Mouse (Mus musculus) bone marrow, adult 2 months (tissue): Measurements from ENCODE around the gene Auts2. TPM values are rescaled to one million over a fixed set of nuclear protein-coding genes. Genes with fewer than 3 reads are reported as not detected.

Experiments used
- H3K27ac ChIP-seq: fragments of 200-500 bp; 2 replicates; pipeline ENCODE4 v1.5.1; 2012; ENCODE audit warnings: low read depth, mild to moderate bottlenecking, control low read depth, inconsistent platforms, low read length; ENCODE audit not compliant: control insufficient read depth, poor library complexity, insufficient read depth
- H3K4me1 ChIP-seq: fragments of 200-500 bp; 2 replicates; pipeline ENCODE4 v1.6.1; 2011; ENCODE audit warnings: low read length; ENCODE audit not compliant: control insufficient read depth, insufficient read depth
- H3K4me3 ChIP-seq: fragments of 200-500 bp; replicated peaks from 2 replicates; pipeline ENCODE3; 2011; ENCODE audit warnings: mild to moderate bottlenecking, low read depth, low read length, control low read depth; ENCODE audit not compliant: control insufficient read depth
- CTCF ChIP-seq: fragments of 200-500 bp; IDR thresholded peaks from 2 replicates; pipeline ENCODE4 v1.5.1; 2011; ENCODE audit warnings: low read length, control low read depth; ENCODE audit not compliant: control insufficient read depth, insufficient read depth
- POLR2A ChIP-seq: fragments of 200-500 bp; IDR thresholded peaks from 2 replicates; pipeline ENCODE4 v1.6.1; 2011; ENCODE audit warnings: low read depth, mild to moderate bottlenecking, control low read depth, low read length, borderline replicate concordance; ENCODE audit not compliant: control insufficient read depth
- WGBS: fragments of 180-500 bp; shearing (Covaris S2); methylation state at CpG from one replicate; pipeline ENCODE4 v1.1.7; 2018; 5-methylcytosine and 5-hydroxymethylcytosine counted together
- polyA plus RNA-seq: library from polyadenylated mRNA; stranded (reverse); fragments of >200 nt; gene quantifications from 2 replicates; pipeline ENCODE4 v1.2.4, GENCODE M21; 2011; ENCODE audit warnings: low replicate concordance; ENCODE audit not compliant: missing spikeins, insufficient read depth, insufficient read length

Auts2 gene
- polyA plus RNA-seq, 1 experiment = 1.5 TPM

GRCm38 (mm10) chr5:132272132-132272531 is 271.0 kb downstream of the Auts2 start:
- Histone ChIP-seq H3K4me1 (no peaks in the 10 kb centered on the region), H3K27ac (no peak overlapping the region), H3K4me3 (no peak overlapping the region)
- TF ChIP-seq CTCF (no peak), POLR2A (no peak)
- 66% methylated on average over 4 of the region's 4 CpGs for WGBS

GRCm38 (mm10) chr5:132270896-132271295 is 272.2 kb downstream of the Auts2 start:
- no peak overlapping the region for H3K4me3 ChIP-seq
- H3K27ac ChIP-seq = no peak overlapping the region
- H3K4me1 ChIP-seq = no peaks in the 10 kb centered on the region
- WGBS = 72% methylated on average over 1 of the region's 1 CpGs
- TF ChIP-seq CTCF = no peak
- TF ChIP-seq POLR2A = no peak

GRCm38 (mm10) chr5:132270074-132270473 is 273.1 kb downstream of the Auts2 start:
- TF ChIP-seq POLR2A = no peak

GRCm38 (mm10) chr5:132268351-132268967 is 274.7 kb downstream of the Auts2 start:
- Histone ChIP-seq H3K4me1 (no peaks in the 10 kb centered on the region), H3K4me3 (no peak overlapping the region), H3K27ac (no peak overlapping the region)
- 78% methylated on average over 6 of the region's 6 CpGs for WGBS
- TF ChIP-seq POLR2A (no peak), CTCF (no peak)

More at GRCm38 (mm10) chr5:132270074-132270473, 273.1 kb downstream of the Auts2 start:
- Histone ChIP-seq H3K27ac (no peak overlapping the region), H3K4me1 (no peaks in the 10 kb centered on the region), H3K4me3 (no peak overlapping the region)
- 44% methylated on average over 3 of the region's 3 CpGs for WGBS

GRCm38 (mm10) chr5:132265015-132265414 is 278.1 kb downstream of the Auts2 start:
- H3K27ac ChIP-seq = no peak overlapping the region
- TF ChIP-seq POLR2A = no peak
- no peak for TF ChIP-seq CTCF
- 54% methylated on average over 1 of the region's 1 CpGs for WGBS
- no peaks in the 10 kb centered on the region for H3K4me1 ChIP-seq
- no peak overlapping the region for H3K4me3 ChIP-seq

GRCm38 (mm10) chr5:132261750-132262149 is 281.4 kb downstream of the Auts2 start:
- no peak overlapping the region for H3K27ac ChIP-seq
- WGBS = 66% methylated on average over 1 of the region's 1 CpGs
- H3K4me3 ChIP-seq = no peak overlapping the region
- TF ChIP-seq POLR2A (no peak), CTCF (no peak)
- H3K4me1 ChIP-seq = no peaks in the 10 kb centered on the region

- Histone ChIP-seq H3K4me3 (no peak overlapping the region), H3K27ac (no peak overlapping the region), H3K4me1 (no peaks in the 10 kb centered on the region)
- TF ChIP-seq CTCF = no peak
- no peak for TF ChIP-seq POLR2A
- WGBS = 42% methylated on average over 11 of the region's 11 CpGs
Observed at GRCm38 (mm10) chr5:132258882-132259281, 284.3 kb downstream of the Auts2 start.

GRCm38 (mm10) chr5:132255579-132255978 is 287.6 kb downstream of the Auts2 start:
- WGBS = 67% methylated on average over 8 of the region's 8 CpGs
- Histone ChIP-seq H3K27ac (no peak overlapping the region), H3K4me1 (no peaks in the 10 kb centered on the region), H3K4me3 (no peak overlapping the region)
- no peak for TF ChIP-seq CTCF
- no peak for TF ChIP-seq POLR2A

GRCm38 (mm10) chr5:132249523-132249922 is 293.6 kb downstream of the Auts2 start:
- no peak overlapping the region for H3K4me3 ChIP-seq
- no peak overlapping the region for H3K27ac ChIP-seq
- 74% methylated on average over 11 of the region's 11 CpGs for WGBS
- no peaks in the 10 kb centered on the region for H3K4me1 ChIP-seq
- TF ChIP-seq CTCF (no peak), POLR2A (no peak)

- no peak for TF ChIP-seq CTCF
- TF ChIP-seq POLR2A = no peak
- H3K27ac ChIP-seq = no peak overlapping the region
- H3K4me3 ChIP-seq = no peak overlapping the region
- 81% methylated on average over 7 of the region's 7 CpGs for WGBS
- H3K4me1 ChIP-seq = no peaks in the 10 kb centered on the region
Observed at GRCm38 (mm10) chr5:132248069-132248468, 295.1 kb downstream of the Auts2 start.
